Mouse (Mus musculus) gastrocnemius, adult 2 months (tissue): Measurements from ENCODE around the gene Lhfpl2. TPM values are rescaled to one million over a fixed set of nuclear protein-coding genes. Genes with fewer than 3 reads are reported as not detected.

Experiments
- DNase-seq: peaks from one replicate; pipeline ENCODE4 v3.0.0; 2022
- H3K27ac ChIP-seq: fragments of 200-600 bp; 2 replicates; pipeline ENCODE4 v1.8.1; 2022; ENCODE audit warnings: mild to moderate bottlenecking
- H3K4me3 ChIP-seq: fragments of 200-600 bp; 2 replicates; pipeline ENCODE4 v1.8.1; 2022; ENCODE audit warnings: mild to moderate bottlenecking, moderate library complexity
- CTCF ChIP-seq: fragments of 200-600 bp; IDR thresholded peaks from 2 replicates; pipeline ENCODE4 v1.8.1; 2022; ENCODE audit warnings: antibody characterized with exemption, mild to moderate bottlenecking, moderate library complexity
- intact Hi-C: fragments of 180-260 bp; cut with DNase I; formaldehyde crosslinking; loops from one replicate; pipeline ENCODE4 v1.15.1; 2025
- total RNA-seq, 2 experiments: library from RNA; stranded (reverse); gene quantifications; 2 replicates each; pipeline ENCODE4 v1.2.3; 2021

Gene Lhfpl2
- total RNA-seq, 2 experiments from 2014 or later, result 1.5 to 4.2 TPM

DNA sequence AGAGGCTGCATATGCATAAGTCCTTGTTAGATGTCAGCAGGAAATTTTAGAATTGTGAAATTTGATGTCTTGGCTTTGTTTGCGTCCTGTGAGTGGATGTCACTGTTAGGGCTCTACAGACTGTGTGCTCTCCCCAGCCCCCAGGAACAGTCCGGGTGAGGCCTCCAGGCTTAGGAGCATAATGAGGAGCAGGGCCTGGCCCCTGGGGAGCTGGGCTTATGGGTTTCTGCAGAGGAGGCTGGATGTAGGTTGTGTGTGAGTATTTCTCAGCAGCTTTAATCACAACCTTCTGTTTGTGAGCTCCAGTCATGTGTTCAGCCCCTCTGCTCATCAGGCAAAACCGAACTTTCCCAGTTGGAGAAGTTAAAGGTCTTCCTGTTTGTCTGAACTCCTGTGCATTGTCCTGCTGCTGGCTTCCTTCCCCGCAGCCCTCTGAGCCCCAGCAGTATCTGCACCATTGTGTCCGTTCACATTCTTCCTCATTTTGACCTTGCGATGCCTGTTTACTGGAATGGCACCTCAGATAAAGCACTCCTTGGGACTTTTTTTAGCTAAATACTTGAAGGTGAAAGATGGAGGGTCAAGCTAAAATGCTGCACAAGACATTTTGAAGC, 101.4 kb downstream of the Lhfpl2 start:
- peak overlapping the region; percentile 25; the same call in 1 of the 2 replicates for H3K27ac ChIP-seq
- no peak for DNase-seq
- no peak for TF ChIP-seq CTCF
- intact Hi-C loops, result no loop called here
- no peak overlapping the region for H3K4me3 ChIP-seq

GRCm38 (mm10) chr13:94159478-94160220, 102.1 kb downstream of the Lhfpl2 start:
- Histone ChIP-seq H3K27ac (no peak overlapping the region), H3K4me3 (no peak overlapping the region)
- no peak for TF ChIP-seq CTCF
- intact Hi-C loops, result no loop called here
- no peak for DNase-seq

GRCm38 (mm10) chr13:94164501-94164900, 106.9 kb downstream of the Lhfpl2 start:
- no peak for DNase-seq
- no peak for TF ChIP-seq CTCF
- no peak overlapping the region for H3K4me3 ChIP-seq
- intact Hi-C loops, result no loop called here
- no peak overlapping the region for H3K27ac ChIP-seq

GRCm38 (mm10) chr13:94168319-94168718, 110.7 kb downstream of the Lhfpl2 start:
- Histone ChIP-seq H3K27ac (no peak overlapping the region), H3K4me3 (no peak overlapping the region)
- intact Hi-C loops, result no loop called here
- no peak for TF ChIP-seq CTCF
- no peak for DNase-seq

- intact Hi-C loops, result no loop called here
- no peak overlapping the region for H3K4me3 ChIP-seq
- no peak for DNase-seq
- no peak overlapping the region for H3K27ac ChIP-seq
- no peak for TF ChIP-seq CTCF
Measured at GRCm38 (mm10) chr13:94169325-94169916, 111.8 kb downstream of the Lhfpl2 start.

DNA sequence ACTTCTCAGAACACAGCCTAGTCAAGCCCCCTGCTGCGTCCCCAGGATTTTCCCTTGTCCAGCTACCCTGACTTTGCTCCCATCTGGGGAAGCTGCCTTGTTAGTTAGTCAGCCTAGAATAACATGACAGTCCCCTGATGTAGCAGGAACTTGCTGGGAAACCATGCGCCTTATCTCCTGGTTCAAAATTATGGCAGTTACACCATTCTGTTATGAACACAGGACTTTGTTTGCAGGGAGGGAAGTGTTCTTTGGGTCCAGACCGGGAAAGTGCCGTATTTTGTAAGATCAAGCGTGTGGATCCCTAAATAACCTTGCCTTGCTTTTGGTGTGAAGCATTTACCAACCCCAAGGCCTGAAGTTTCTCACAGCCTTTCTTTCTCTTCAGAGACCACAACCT, 114.0 kb downstream of the Lhfpl2 start:
- TF ChIP-seq CTCF, result no peak
- DNase-seq, result no peak
- Histone ChIP-seq H3K27ac (no peak overlapping the region), H3K4me3 (no peak overlapping the region)
- intact Hi-C loops, result no loop called here

DNA sequence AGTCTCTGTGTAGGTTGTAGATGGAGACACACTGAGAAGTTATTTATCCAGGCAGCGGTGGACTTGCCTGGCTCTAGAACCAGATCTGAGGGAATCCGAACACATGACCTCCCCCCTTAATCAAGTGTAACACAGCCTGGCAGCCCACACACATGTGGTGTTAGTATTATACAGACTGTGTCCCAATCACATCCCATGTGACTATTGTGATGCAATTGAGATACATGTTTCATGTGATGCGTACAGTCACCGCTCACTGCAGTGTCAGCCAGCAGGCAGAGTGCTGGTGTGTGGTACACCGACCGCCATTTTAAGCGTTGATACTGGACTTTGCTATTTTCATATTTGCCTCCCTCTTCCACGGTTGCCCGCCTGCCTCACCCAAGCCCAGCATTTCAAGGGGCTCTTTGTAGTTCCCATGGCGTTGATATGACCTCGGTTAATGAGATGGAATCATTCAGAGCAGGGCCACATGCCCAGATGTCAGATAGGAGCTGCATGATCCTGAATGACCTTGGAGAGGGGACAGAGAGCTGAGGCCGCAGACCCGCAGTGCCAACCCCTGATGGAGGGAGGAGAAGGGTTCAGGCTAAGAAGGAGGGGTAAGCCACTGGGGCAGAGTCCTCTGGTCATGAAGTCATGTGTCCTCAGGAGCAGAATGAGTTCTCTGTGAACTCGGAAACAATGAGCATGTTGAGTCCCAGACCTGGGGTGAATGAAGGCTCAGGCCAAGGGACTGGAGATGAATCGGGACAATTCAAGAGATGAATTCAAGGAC, 115.1 kb downstream of the Lhfpl2 start:
- DNase-seq, result no peak
- intact Hi-C loops, result no loop called here
- no peak for TF ChIP-seq CTCF
- Histone ChIP-seq H3K27ac (peak overlapping the region; percentile 71), H3K4me3 (no peak overlapping the region; the same call in 1 of the 2 replicates)

GRCm38 (mm10) chr13:94173633-94174576, 116.3 kb downstream of the Lhfpl2 start:
- DNase-seq, result peak; percentile 76
- Histone ChIP-seq H3K27ac (peak overlapping the region; percentile 71), H3K4me3 (peak overlapping the region; percentile 76)
- intact Hi-C loops, result no loop called here
- TF ChIP-seq CTCF, result no peak

DNA sequence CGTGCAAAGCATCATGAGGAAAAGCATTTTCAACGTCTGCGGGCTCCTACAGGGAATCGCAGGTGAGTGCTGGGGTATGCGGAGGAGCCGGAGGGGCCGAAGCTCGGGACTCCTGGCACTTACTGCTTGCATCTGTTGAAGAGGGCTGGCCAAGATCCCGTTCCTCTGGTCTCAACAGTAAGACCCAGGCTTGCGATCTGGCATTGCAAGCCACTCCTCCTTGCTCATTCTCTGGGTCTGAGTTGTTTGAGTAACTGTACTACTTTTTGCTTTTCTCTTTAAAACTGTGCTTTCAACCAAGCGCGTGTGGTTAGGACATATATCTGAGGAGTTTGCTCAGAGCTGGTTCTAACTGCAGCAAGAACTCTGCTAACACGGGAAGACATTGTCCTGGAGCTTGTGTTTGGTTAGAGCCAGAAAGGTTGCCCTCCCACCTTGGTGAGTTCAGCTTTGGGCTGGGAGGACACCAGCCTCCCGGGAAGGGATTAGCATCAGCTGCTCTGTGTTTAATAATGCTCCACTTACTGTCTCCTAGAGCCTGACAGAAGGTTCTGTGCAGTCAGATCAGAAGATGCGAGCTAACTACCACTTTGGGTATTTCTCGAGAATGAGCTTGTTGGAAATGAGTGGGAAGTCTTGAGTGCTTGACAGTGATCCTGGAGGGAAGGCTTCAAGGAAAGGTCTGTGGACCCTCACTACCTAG, 117.1 kb downstream of the Lhfpl2 start:
- peak; percentile 55 for DNase-seq
- intact Hi-C loops, result no loop called here
- TF ChIP-seq CTCF, result no peak
- Histone ChIP-seq H3K27ac (peak overlapping the region; percentile 71), H3K4me3 (peak overlapping the region; percentile 76)

DNA sequence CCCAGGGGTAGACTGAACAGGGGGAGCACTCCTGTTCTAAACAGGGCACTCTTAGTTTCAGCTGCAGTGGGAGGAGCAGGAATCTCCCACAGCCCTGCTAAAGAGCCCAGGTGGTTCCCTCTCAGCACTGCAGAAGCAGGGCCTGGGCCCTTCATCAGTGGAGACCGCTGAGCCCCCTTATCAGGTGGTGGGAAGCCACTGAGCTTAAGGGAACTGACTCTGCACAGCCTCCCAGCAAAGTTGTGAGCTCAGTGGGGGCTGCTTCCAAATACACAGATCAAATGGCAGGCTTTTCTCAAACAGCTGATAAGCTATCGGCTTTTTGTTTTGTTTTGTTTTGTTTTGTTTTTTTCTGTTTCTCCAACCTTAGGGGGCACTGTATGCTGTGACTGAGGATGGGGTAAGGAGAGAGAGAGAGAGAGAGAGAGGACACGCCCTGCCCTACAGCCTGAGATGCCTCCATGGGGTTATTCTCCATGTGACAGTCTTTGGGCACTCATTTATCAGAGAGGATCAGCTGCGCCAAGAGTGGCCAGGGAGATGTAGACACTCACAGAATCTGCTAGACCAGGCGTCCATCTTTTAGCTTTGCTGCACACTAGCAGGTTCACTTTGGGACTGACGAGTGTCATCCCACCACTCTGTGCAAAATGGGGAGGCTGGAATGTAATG, 117.9 kb downstream of the Lhfpl2 start:
- no peak for DNase-seq
- no peak for TF ChIP-seq CTCF
- Histone ChIP-seq H3K27ac (peak overlapping the region; percentile 71; the same call in 1 of the 2 replicates), H3K4me3 (peak overlapping the region; percentile 76)
- intact Hi-C loops, result no loop called here

GRCm38 (mm10) chr13:94177148-94177547, 119.6 kb downstream of the Lhfpl2 start:
- Histone ChIP-seq H3K4me3 (peak overlapping the region; percentile 7; the same call in 1 of the 2 replicates), H3K27ac (no peak overlapping the region)
- DNase-seq, result no peak
- intact Hi-C loops, result no loop called here
- peak; percentile 59 for TF ChIP-seq CTCF
